Mouse (Mus musculus) cortical plate, adult 2 months (tissue): Measurements from ENCODE around the gene Iqub. TPM values are rescaled to one million over a fixed set of nuclear protein-coding genes. Genes with fewer than 3 reads are reported as not detected.

Experiments
- H3K27ac ChIP-seq: fragments of 200-500 bp; 2 replicates; pipeline ENCODE4 v1.5.1; 2012; ENCODE audit warnings: low read length, control low read depth, inconsistent platforms; ENCODE audit not compliant: insufficient read depth
- H3K4me1 ChIP-seq: fragments of 200-500 bp; 2 replicates; pipeline ENCODE4 v1.6.1; 2011; ENCODE audit warnings: low read length; ENCODE audit not compliant: control insufficient read depth, insufficient read depth
- H3K4me3 ChIP-seq: fragments of 200-500 bp; 2 replicates; pipeline ENCODE4 v1.5.1; 2011; ENCODE audit warnings: mild to moderate bottlenecking, low read length, control low read depth; ENCODE audit not compliant: insufficient read depth
- CTCF ChIP-seq: fragments of 200-500 bp; IDR thresholded peaks from 2 replicates; pipeline ENCODE4 v1.5.1; 2011; ENCODE audit warnings: mild to moderate bottlenecking, control low read depth, low read length; ENCODE audit not compliant: insufficient read depth; ENCODE audit errors: extremely low read depth
- POLR2A ChIP-seq: fragments of 200-500 bp; IDR thresholded peaks from 2 replicates; pipeline ENCODE4 v1.6.1; 2011; ENCODE audit warnings: mild to moderate bottlenecking, low read length, control low read depth; ENCODE audit not compliant: insufficient read depth; ENCODE audit errors: extremely low read depth
- polyA plus RNA-seq: library from polyadenylated mRNA; depleted of rRNA; stranded (reverse); fragments of >200 nt; gene quantifications from 2 replicates; pipeline ENCODE4 v1.2.3, GENCODE M21; 2012; rRNA removed

Iqub gene
- polyA plus RNA-seq, 1 experiment: 0.98 TPM

GRCm38 (mm10) chr6:24408573-24409427, 106.1 kb downstream of the Iqub start:
- peaks cover 5% of the 10 kb centered on the region for H3K4me1 ChIP-seq
- no peak for TF ChIP-seq CTCF
- TF ChIP-seq POLR2A: no peak
- no peak overlapping the region for H3K27ac ChIP-seq
- no peak overlapping the region for H3K4me3 ChIP-seq

GRCm38 (mm10) chr6:24407743-24408142, 107.1 kb downstream of the Iqub start:
- H3K4me1 ChIP-seq: peaks cover 5% of the 10 kb centered on the region
- H3K4me3 ChIP-seq: no peak overlapping the region
- H3K27ac ChIP-seq: no peak overlapping the region
- TF ChIP-seq CTCF (no peak), POLR2A (no peak)

GRCm38 (mm10) chr6:24397237-24397647, 117.6 kb downstream of the Iqub start:
- H3K27ac ChIP-seq: no peak overlapping the region
- TF ChIP-seq POLR2A (no peak), CTCF (no peak)
- H3K4me3 ChIP-seq: no peak overlapping the region
- H3K4me1 ChIP-seq: no peaks in the 10 kb centered on the region

Other genes with a start within 250 kb of the Iqub start
- gene Ndufa5, start 12.9 kb upstream of the Iqub start, polyA plus RNA-seq: 92.3 and 96.3 TPM in 2 replicates
- 0.04 TPM in 2 replicates for gene Asb15, start 13.1 kb upstream of the Iqub start, polyA plus RNA-seq
- gene Lmod2, start 82.7 kb upstream of the Iqub start, polyA plus RNA-seq: not detected in 2 replicates
- gene Wasl, start 149.9 kb upstream of the Iqub start, polyA plus RNA-seq: 56.4 and 58.5 TPM in 2 replicates
- gene Hyal6, start 218.2 kb upstream of the Iqub start, polyA plus RNA-seq: not detected in 2 replicates
- not detected in 2 replicates for gene Hyal4, start 233.3 kb upstream of the Iqub start, polyA plus RNA-seq